Mouse (Mus musculus) heart, embryonic 12.5 days (tissue): Measurements from ENCODE around the gene Mlec. TPM values are rescaled to one million over a fixed set of nuclear protein-coding genes. Genes with fewer than 3 reads are reported as not detected.

Source experiments
- ATAC-seq: fragments of 200-750 bp; cut with Nextera tagmentation; 2 replicates; pipeline ENCODE4 v1.8.0; 2017; ENCODE audit warnings: moderate TSS enrichment, moderate library complexity; ENCODE audit not compliant: insufficient number of reproducible peaks, low FRiP score
- H3K27ac ChIP-seq: fragments of 300-500 bp; sonication (generic); 2 replicates; pipeline ENCODE4 v1.5.1; 2016; ENCODE audit warnings: mild to moderate bottlenecking, moderate library complexity; ENCODE audit not compliant: poor library complexity, severe bottlenecking
- H3K27me3 ChIP-seq: fragments of 300-500 bp; sonication (generic); replicated peaks from 2 replicates; pipeline ENCODE4 v1.6.1; 2016; ENCODE audit warnings: mild to moderate bottlenecking, moderate library complexity
- H3K36me3 ChIP-seq: fragments of 300-500 bp; sonication (generic); 2 replicates; pipeline ENCODE4 v1.6.1; 2016; ENCODE audit warnings: mild to moderate bottlenecking, moderate library complexity
- H3K4me1 ChIP-seq: fragments of 300-500 bp; sonication (generic); replicated peaks from 2 replicates; pipeline ENCODE4 v1.6.1; 2016; ENCODE audit warnings: mild to moderate bottlenecking
- H3K4me2 ChIP-seq: fragments of 300-500 bp; sonication (generic); 2 replicates; pipeline ENCODE4 v1.6.1; 2016; ENCODE audit warnings: mild to moderate bottlenecking, moderate library complexity
- H3K4me3 ChIP-seq: fragments of 300-500 bp; sonication (generic); 2 replicates; pipeline ENCODE4 v1.5.1; 2016; ENCODE audit warnings: mild to moderate bottlenecking
- H3K9ac ChIP-seq: fragments of 300-500 bp; sonication (generic); 2 replicates; pipeline ENCODE4 v1.6.1; 2016; ENCODE audit warnings: mild to moderate bottlenecking, moderate library complexity
- H3K9me3 ChIP-seq: fragments of 300-500 bp; sonication (generic); replicated peaks from 2 replicates; pipeline ENCODE4 v1.6.1; 2016; ENCODE audit warnings: mild to moderate bottlenecking, moderate library complexity
- WGBS: fragments of 180-500 bp; shearing (Covaris S2); methylation state at CpG from one replicate; pipeline ENCODE4 v1.1.7; 2016; 5-methylcytosine and 5-hydroxymethylcytosine counted together
- polyA plus RNA-seq: library from polyadenylated mRNA; unstranded; fragments of >200 nt; fragmentation: Nextera tagmentation; extraction: Ambion mirVana; gene quantifications from 2 replicates; pipeline ENCODE4 v1.2.1, GENCODE M21; 2016

Mlec gene
- polyA plus RNA-seq, 1 experiment from 2014 or later = 103 TPM

- H3K9ac ChIP-seq = no peak overlapping the region
- no peak overlapping the region for H3K4me3 ChIP-seq
- H3K4me2 ChIP-seq = no peak overlapping the region
- H3K36me3 ChIP-seq = no peaks in the 10 kb centered on the region
- peaks cover 18% of the 10 kb centered on the region for H3K4me1 ChIP-seq
- no peak for ATAC-seq
- no peak overlapping the region for H3K27ac ChIP-seq
- H3K27me3 ChIP-seq = no peaks in the 10 kb centered on the region
- no peaks in the 10 kb centered on the region for H3K9me3 ChIP-seq
- WGBS = 38% methylated on average over 13 of the region's 13 CpGs
Measured at GRCm38 (mm10) chr5:115161064-115161939, 3.3 kb upstream of the Mlec start.

GRCm38 (mm10) chr5:115160655-115161054 is 2.7 kb upstream of the Mlec start:
- no peak for ATAC-seq

GRCm38 (mm10) chr5:115159165-115159564 is 1.2 kb upstream of the Mlec start:
- Histone ChIP-seq H3K4me3 (peak overlapping the region; percentile 91), H3K27ac (peak overlapping the region; percentile 96), H3K9me3 (no peaks in the 10 kb centered on the region), H3K4me1 (peaks cover 34% of the 10 kb centered on the region), H3K9ac (peak overlapping the region; percentile 77), H3K27me3 (no peaks in the 10 kb centered on the region), H3K4me2 (peak overlapping the region; percentile 83), H3K36me3 (no peaks in the 10 kb centered on the region)
- no peak for ATAC-seq
- WGBS = 40% methylated on average over 12 of the region's 12 CpGs

More at GRCm38 (mm10) chr5:115160655-115161054, 2.7 kb upstream of the Mlec start:
- no peaks in the 10 kb centered on the region for H3K9me3 ChIP-seq
- H3K9ac ChIP-seq = no peak overlapping the region
- no peak overlapping the region for H3K4me2 ChIP-seq
- no peaks in the 10 kb centered on the region for H3K36me3 ChIP-seq
- peaks cover 19% of the 10 kb centered on the region for H3K4me1 ChIP-seq
- WGBS = 75% methylated on average over 6 of the region's 6 CpGs
- no peak overlapping the region for H3K4me3 ChIP-seq
- no peak overlapping the region for H3K27ac ChIP-seq
- no peaks in the 10 kb centered on the region for H3K27me3 ChIP-seq

GRCm38 (mm10) chr5:115156933-115157589 is 918 bp downstream of the Mlec start:
- WGBS = 2% methylated on average over 26 of the region's 26 CpGs
- peak overlapping the region; percentile 91 for H3K4me3 ChIP-seq
- H3K9ac ChIP-seq = peak overlapping the region; percentile 98
- peaks cover 53% of the 10 kb centered on the region for H3K4me1 ChIP-seq
- no peaks in the 10 kb centered on the region for H3K27me3 ChIP-seq
- H3K36me3 ChIP-seq = 0 out of 2 replicates have a peak, but pooled peaks cover 4% of the 10 kb centered on the region
- no peak for ATAC-seq
- H3K4me2 ChIP-seq = peak overlapping the region; percentile 83
- H3K9me3 ChIP-seq = no peaks in the 10 kb centered on the region
- peak overlapping the region; percentile 93 for H3K27ac ChIP-seq

DNA sequence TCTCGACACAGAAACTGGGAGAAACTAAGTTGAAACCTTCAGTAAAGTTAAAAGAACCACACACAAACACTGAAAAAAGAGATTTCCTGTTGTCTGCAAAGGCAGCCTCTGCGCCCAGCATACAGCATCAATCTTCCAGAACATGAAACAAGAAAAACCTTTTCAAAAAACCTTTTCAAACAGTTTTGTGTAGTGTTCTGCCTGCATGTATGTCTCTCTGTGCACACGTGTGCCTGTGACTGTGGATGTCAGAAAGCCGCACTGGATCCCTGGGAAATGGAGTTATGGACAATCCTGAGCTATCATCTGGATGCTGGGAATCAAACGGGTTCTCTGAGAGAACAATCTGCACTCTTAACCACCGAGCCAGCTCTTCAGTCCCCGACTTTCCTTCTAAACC is 1.6 kb downstream of the Mlec start:
- H3K4me1 ChIP-seq = peaks cover 57% of the 10 kb centered on the region
- no peak for ATAC-seq
- 0 out of 2 replicates have a peak, but pooled peaks cover 7% of the 10 kb centered on the region for H3K36me3 ChIP-seq
- H3K9me3 ChIP-seq = no peaks in the 10 kb centered on the region
- H3K4me3 ChIP-seq = peak overlapping the region; percentile 91
- 45% methylated on average over 7 of the region's 7 CpGs for WGBS
- no peaks in the 10 kb centered on the region for H3K27me3 ChIP-seq
- peak overlapping the region; percentile 98 for H3K9ac ChIP-seq
- peak overlapping the region; percentile 83 for H3K4me2 ChIP-seq
- no peak overlapping the region for H3K27ac ChIP-seq

GRCm38 (mm10) chr5:115155831-115156230 is 2.1 kb downstream of the Mlec start:
- H3K4me2 ChIP-seq = peak overlapping the region; percentile 83
- 21% methylated on average over 5 of the region's 5 CpGs for WGBS
- H3K9ac ChIP-seq = peak overlapping the region; percentile 54
- H3K9me3 ChIP-seq = no peaks in the 10 kb centered on the region
- H3K36me3 ChIP-seq = peaks cover 11% of the 10 kb centered on the region
- H3K4me3 ChIP-seq = peak overlapping the region; percentile 91
- H3K27ac ChIP-seq = peak overlapping the region; percentile 35; the same call in 1 of the 2 replicates
- H3K4me1 ChIP-seq = peaks cover 58% of the 10 kb centered on the region
- H3K27me3 ChIP-seq = no peaks in the 10 kb centered on the region
- ATAC-seq = no peak

- H3K9ac ChIP-seq = peak overlapping the region; percentile 54
- no peaks in the 10 kb centered on the region for H3K27me3 ChIP-seq
- no peak for ATAC-seq
- WGBS = 51% methylated on average over 13 of the region's 13 CpGs
- peak overlapping the region; percentile 83 for H3K4me2 ChIP-seq
- H3K36me3 ChIP-seq = peaks cover 18% of the 10 kb centered on the region
- H3K9me3 ChIP-seq = no peaks in the 10 kb centered on the region
- peaks cover 60% of the 10 kb centered on the region for H3K4me1 ChIP-seq
- H3K27ac ChIP-seq = peak overlapping the region; percentile 35; the same call in 1 of the 2 replicates
- H3K4me3 ChIP-seq = peak overlapping the region; percentile 91
Measured at GRCm38 (mm10) chr5:115155156-115155631, 2.8 kb downstream of the Mlec start.

DNA sequence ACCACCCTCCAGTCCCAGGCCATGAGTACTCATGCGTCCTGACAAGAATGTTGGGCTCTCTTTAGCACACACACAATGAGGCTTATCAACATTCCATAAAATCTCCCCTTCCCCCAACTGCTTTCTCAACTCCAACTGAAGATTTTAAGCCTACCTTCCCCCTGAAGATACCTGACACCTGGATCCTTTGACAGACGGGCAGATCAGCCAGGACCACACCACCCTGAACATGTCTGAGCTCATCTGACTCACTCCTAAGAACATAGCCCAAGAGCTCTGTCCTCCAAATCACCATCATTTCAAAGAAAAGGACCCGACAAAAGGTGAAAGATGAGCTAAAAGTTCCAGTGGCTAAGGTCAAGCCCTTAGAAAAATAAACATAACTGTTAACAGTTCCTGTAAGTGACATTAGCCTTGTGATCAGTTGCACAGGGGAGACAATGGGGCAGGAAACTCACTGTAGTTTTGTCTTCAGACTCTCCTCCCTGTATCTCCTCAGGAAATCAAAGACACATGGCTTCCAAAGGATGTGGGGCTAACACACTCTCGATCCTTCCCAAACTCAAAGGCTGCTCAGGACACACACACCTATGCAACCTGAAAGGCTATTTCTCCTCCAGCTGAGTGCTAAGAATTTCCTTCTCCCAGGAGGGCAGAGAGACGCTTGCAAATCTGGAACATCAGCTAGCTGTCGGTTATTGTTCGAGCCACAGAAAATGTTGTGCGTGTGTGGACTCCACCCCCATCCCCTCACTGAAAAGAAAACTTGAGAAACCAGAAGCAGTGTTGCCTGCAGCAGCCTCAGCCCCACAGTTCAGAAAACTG is 5.6 kb downstream of the Mlec start:
- Histone ChIP-seq H3K4me2 (peak overlapping the region; percentile 27), H3K9me3 (0 out of 2 replicates have a peak, but pooled peaks cover 2% of the 10 kb centered on the region), H3K4me1 (peaks cover 60% of the 10 kb centered on the region), H3K4me3 (no peak overlapping the region), H3K27ac (peak overlapping the region; percentile 58), H3K36me3 (peaks cover 45% of the 10 kb centered on the region), H3K9ac (peak overlapping the region; percentile 37; the same call in 1 of the 2 replicates), H3K27me3 (no peaks in the 10 kb centered on the region)
- ATAC-seq = peak; percentile 31; the same call in 1 of the 2 replicates
- WGBS = 26% methylated on average over 8 of the region's 8 CpGs

GRCm38 (mm10) chr5:115151457-115151856 is 6.5 kb downstream of the Mlec start:
- ATAC-seq = no peak
- WGBS = 78% methylated on average over 13 of the region's 13 CpGs
- no peak overlapping the region for H3K4me3 ChIP-seq
- peak overlapping the region; percentile 22; the same call in 1 of the 2 replicates for H3K27ac ChIP-seq
- no peak overlapping the region for H3K4me2 ChIP-seq
- H3K36me3 ChIP-seq = peaks cover 53% of the 10 kb centered on the region
- 0 out of 2 replicates have a peak, but pooled peaks cover 2% of the 10 kb centered on the region for H3K9me3 ChIP-seq
- peaks cover 55% of the 10 kb centered on the region for H3K4me1 ChIP-seq
- no peaks in the 10 kb centered on the region for H3K27me3 ChIP-seq
- no peak overlapping the region for H3K9ac ChIP-seq

DNA sequence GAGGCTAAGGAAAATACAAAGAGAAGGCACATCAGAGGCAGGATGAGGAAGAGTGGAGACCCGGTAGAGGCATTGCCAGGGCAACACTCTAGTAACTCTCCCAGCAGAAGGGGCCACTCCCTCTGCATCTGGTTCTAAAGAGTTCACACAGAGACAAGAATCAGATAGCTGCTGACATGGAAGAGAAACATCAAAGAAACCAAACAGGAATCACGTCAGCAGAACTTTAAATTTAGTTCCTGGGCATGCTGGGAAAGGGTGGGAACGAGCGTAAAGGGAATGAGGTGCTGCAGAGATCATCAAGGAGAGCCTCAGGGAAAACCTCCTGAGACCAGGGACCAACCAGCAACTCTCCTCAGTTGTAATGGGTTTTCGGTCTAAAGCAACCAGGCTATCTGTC is 7.0 kb downstream of the Mlec start:
- H3K27me3 ChIP-seq = no peaks in the 10 kb centered on the region
- 0 out of 2 replicates have a peak, but pooled peaks cover 2% of the 10 kb centered on the region for H3K9me3 ChIP-seq
- no peak overlapping the region for H3K9ac ChIP-seq
- H3K4me3 ChIP-seq = no peak overlapping the region
- no peak for ATAC-seq
- no peak overlapping the region for H3K4me2 ChIP-seq
- H3K27ac ChIP-seq = no peak overlapping the region
- H3K4me1 ChIP-seq = peaks cover 50% of the 10 kb centered on the region
- peaks cover 58% of the 10 kb centered on the region for H3K36me3 ChIP-seq
- 55% methylated on average over 5 of the region's 5 CpGs for WGBS
